Mouse (Mus musculus) kidney, postnatal 0 days (tissue): ENCODE measurements around the gene Baz2b. TPM values are rescaled to one million over a fixed set of nuclear protein-coding genes. Genes with fewer than 3 reads are reported as not detected.
"Not testable (repeated sequence)": the region's sequence is repeated elsewhere in the genome, so short reads cannot be mapped to it uniquely, and the experiment has no call there.

Source experiments
- ATAC-seq: fragments of 200-750 bp; cut with Nextera tagmentation; replicated peaks from 2 replicates; pipeline ENCODE4 v1.8.0; 2017; ENCODE audit warnings: low read depth, moderate number of reproducible peaks, moderate TSS enrichment, moderate library complexity; ENCODE audit not compliant: low FRiP score
- DNase-seq: peaks from one replicate; pipeline ENCODE4 v3.0.0-alpha.2; 2016; ENCODE audit warnings: low spot score
- H3K27ac ChIP-seq: fragments of 300-500 bp; sonication (generic); 2 replicates; pipeline ENCODE4 v1.5.1; 2014; ENCODE audit warnings: mild to moderate bottlenecking
- H3K27me3 ChIP-seq: fragments of 300-500 bp; sonication (generic); 2 replicates; pipeline ENCODE4 v1.6.1; 2014; ENCODE audit warnings: low read length, mixed read lengths; ENCODE audit not compliant: insufficient read depth
- H3K36me3 ChIP-seq: fragments of 300-500 bp; sonication (generic); 2 replicates; pipeline ENCODE4 v1.6.1; 2014; ENCODE audit warnings: low read length, mixed read lengths; ENCODE audit not compliant: insufficient read depth
- H3K4me1 ChIP-seq: fragments of 300-500 bp; sonication (generic); replicated peaks from 2 replicates; pipeline ENCODE4 v1.6.1; 2014; ENCODE audit warnings: antibody characterized with exemption, low read length, mixed read lengths; ENCODE audit not compliant: insufficient read depth
- H3K4me2 ChIP-seq: fragments of 300-500 bp; sonication (generic); 2 replicates; pipeline ENCODE4 v1.6.1; 2014; ENCODE audit warnings: mild to moderate bottlenecking, low read length, moderate library complexity, mixed read lengths
- H3K4me3 ChIP-seq: fragments of 300-500 bp; sonication (generic); replicated peaks from 2 replicates; pipeline ENCODE4 v1.5.1; 2014; ENCODE audit warnings: low read depth, low read length
- H3K9ac ChIP-seq: fragments of 300-500 bp; sonication (generic); 2 replicates; pipeline ENCODE4 v1.6.1; 2014; ENCODE audit warnings: low read depth, low read length
- H3K9me3 ChIP-seq: fragments of 300-500 bp; sonication (generic); replicated peaks from 2 replicates; pipeline ENCODE4 v1.6.1; 2016; ENCODE audit warnings: low read length, inconsistent platforms, mixed read lengths
- CTCF ChIP-seq: IDR thresholded peaks from 2 replicates; pipeline ENCODE4 v1.5.1; 2016; ENCODE audit warnings: antibody characterized with exemption, low read depth, mild to moderate bottlenecking, moderate library complexity
- WGBS: fragments of 180-500 bp; shearing (Covaris S2); extraction: QIAGEN DNeasy Blood & Tissue Kit; methylation state at CpG from one replicate; pipeline ENCODE4 v1.1.7; 2014; 5-methylcytosine and 5-hydroxymethylcytosine counted together
- polyA plus RNA-seq: library from polyadenylated mRNA; unstranded; fragments of >200 nt; fragmentation: Nextera tagmentation; extraction: Ambion mirVana; gene quantifications from 2 replicates; pipeline ENCODE4 v1.2.1, GENCODE M21; 2015

The Baz2b gene
- polyA plus RNA-seq, 1 experiment from 2014 or later = 51.7 TPM

DNA sequence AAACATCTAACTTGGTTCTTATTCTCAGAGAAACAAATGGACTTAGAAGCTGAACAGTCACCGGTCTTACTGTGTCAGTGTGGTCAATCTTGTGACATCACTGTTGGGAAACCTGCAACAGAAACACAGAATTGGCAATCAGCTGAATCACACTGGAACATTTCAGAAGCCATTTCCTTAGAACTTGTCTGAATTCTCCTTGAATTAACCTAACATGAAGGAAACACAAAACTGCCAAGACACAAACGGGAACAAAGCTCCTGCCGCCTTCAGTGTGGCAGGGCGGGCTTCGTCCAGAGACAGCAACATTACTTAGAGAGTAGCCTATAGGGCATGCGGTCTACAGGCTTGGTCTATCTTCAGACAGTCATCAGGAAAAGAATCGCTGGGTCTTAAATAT lies 132.8 kb downstream of the Baz2b start:
- no peak for ATAC-seq
- 0 out of 2 replicates have a peak, but pooled peaks cover 3% of the 10 kb centered on the region for H3K36me3 ChIP-seq
- 67% methylated on average over 7 of the region's 7 CpGs for WGBS
- H3K4me3 ChIP-seq = no peak overlapping the region
- H3K4me2 ChIP-seq = no peak overlapping the region
- no peak for DNase-seq
- no peak overlapping the region for H3K9ac ChIP-seq
- H3K4me1 ChIP-seq = no peaks in the 10 kb centered on the region
- no peak overlapping the region for H3K27ac ChIP-seq
- TF ChIP-seq CTCF = no peak
- no peaks in the 10 kb centered on the region for H3K9me3 ChIP-seq
- no peaks in the 10 kb centered on the region for H3K27me3 ChIP-seq

DNA sequence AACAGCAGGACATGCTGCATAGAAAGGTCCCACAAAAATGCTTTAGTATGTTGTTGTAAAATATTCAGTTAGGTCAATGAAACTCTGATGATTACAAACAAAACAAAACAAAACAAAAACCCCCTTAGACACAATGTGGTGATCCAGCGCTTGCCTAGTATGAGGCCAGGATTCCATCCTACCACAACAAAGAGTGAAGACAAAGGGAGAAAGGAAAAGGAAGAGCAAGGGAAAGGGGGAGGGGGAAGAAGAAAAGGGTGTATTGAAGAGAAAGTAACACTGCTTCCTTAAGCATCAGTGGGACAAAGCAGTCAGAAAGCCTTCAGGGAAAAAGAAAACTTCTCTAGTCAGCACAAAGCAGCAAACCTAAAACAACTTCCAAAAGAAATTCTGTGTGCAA lies 133.6 kb downstream of the Baz2b start:
- WGBS = 71% methylated on average over 1 of the region's 1 CpGs
- TF ChIP-seq CTCF = no peak
- no peak for ATAC-seq
- no peak overlapping the region for H3K27ac ChIP-seq
- no peaks in the 10 kb centered on the region for H3K27me3 ChIP-seq
- 0 out of 2 replicates have a peak, but pooled peaks cover 3% of the 10 kb centered on the region for H3K36me3 ChIP-seq
- H3K4me3 ChIP-seq = no peak overlapping the region
- H3K9ac ChIP-seq = no peak overlapping the region
- no peak overlapping the region for H3K4me2 ChIP-seq
- H3K4me1 ChIP-seq = no peaks in the 10 kb centered on the region
- no peak for DNase-seq
- no peaks in the 10 kb centered on the region for H3K9me3 ChIP-seq

DNA sequence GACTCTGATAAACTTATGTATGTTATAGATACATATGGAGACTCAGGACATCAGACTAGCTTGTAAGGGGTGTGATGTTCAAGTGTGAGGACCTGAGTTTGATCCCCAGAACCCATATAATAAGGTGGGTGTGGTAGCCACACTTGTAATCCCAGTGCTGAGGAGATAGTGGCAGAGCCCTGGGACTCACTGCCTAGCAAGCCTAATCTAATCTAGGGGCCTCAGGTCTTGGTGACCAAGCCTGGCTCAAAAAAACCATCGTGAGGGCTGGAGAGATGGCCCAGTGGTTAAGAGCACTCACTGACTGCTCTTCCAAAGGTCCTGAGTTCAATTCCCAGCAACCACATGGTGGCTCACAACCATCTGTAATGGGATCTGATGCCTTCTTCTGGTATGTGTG lies 135.8 kb downstream of the Baz2b start:
- 88% methylated on average over 1 of the region's 1 CpGs for WGBS
- not testable (repeated sequence) for H3K4me1 ChIP-seq, H3K9me3 ChIP-seq, ATAC-seq, H3K4me2 ChIP-seq, H3K9ac ChIP-seq, H3K27ac ChIP-seq, H3K27me3 ChIP-seq, H3K36me3 ChIP-seq, H3K4me3 ChIP-seq, DNase-seq

DNA sequence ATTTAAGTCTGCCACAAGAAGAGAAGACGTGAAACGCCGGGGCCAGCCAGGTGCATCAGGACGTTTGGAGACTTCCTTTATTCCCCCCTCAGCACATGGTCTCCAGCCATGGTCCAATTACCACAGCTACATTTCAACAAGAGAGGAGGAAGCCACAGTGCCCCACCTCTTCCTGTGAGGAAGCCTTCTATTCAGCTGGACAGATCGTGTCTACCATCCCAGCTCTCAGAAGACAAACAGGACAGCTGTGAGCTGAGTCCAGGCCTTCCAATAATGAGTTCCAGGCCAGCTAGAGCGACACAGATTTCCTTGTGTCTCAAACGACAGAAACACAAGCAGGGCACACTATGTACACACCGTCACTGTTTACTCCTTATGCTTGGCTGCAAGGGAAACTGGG lies 137.8 kb downstream of the Baz2b start:
- no peak overlapping the region for H3K27ac ChIP-seq
- DNase-seq (peak; percentile 54), ATAC-seq (no peak)
- H3K9ac ChIP-seq = no peak overlapping the region
- H3K4me2 ChIP-seq = no peak overlapping the region
- H3K27me3 ChIP-seq = no peaks in the 10 kb centered on the region
- H3K4me3 ChIP-seq = no peak overlapping the region
- H3K36me3 ChIP-seq = 0 out of 2 replicates have a peak, but pooled peaks cover 3% of the 10 kb centered on the region
- H3K4me1 ChIP-seq = no peaks in the 10 kb centered on the region
- WGBS = 38% methylated on average over 8 of the region's 8 CpGs
- H3K9me3 ChIP-seq = no peaks in the 10 kb centered on the region
- no peak for TF ChIP-seq CTCF

DNA sequence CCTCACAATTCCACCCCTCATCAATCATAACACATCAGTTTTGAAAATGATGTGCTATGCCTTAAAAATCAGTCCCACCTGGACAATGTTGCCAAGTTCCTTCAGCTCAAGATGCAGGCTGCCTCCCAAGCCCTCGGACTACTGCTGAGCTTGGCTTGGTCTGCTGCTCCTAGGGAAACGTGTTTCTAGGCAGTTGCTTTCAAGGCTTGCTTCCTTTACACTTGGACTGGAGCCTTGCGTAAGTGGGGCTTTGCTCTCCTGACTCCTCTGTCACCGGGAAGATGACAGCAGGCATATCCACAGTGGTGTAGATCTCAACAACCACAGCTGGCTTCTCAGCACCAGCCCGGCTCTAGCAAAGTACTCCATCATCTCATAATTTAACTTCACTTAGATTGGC lies 138.7 kb downstream of the Baz2b start:
- no peak overlapping the region for H3K9ac ChIP-seq
- H3K4me2 ChIP-seq = no peak overlapping the region
- WGBS = 74% methylated on average over 5 of the region's 5 CpGs
- no peak overlapping the region for H3K27ac ChIP-seq
- no peaks in the 10 kb centered on the region for H3K4me1 ChIP-seq
- H3K4me3 ChIP-seq = no peak overlapping the region
- TF ChIP-seq CTCF = no peak
- 0 out of 2 replicates have a peak, but pooled peaks cover 3% of the 10 kb centered on the region for H3K36me3 ChIP-seq
- H3K27me3 ChIP-seq = no peaks in the 10 kb centered on the region
- H3K9me3 ChIP-seq = no peaks in the 10 kb centered on the region
- ATAC-seq (no peak), DNase-seq (no peak)

DNA sequence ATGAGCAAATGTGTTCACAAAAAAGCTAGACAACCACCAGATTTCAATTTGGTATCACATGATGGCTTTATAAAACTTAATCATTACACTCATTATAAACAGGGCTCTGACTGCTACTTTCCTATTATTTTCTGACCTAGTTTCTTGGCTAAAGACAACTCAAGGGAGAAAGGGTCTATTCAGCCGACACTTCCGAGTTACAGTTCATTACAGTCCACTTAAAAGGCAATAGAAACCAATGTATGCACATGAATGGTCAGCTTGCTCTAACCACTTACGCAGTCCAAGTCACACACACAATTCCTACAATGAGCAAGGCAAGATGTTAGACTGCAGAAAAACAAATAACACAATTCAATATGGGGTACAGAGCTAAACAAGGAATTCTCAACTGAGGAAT lies 141.2 kb downstream of the Baz2b start:
- DNase-seq = no peak
- 0 out of 2 replicates have a peak, but pooled peaks cover 7% of the 10 kb centered on the region for H3K36me3 ChIP-seq
- H3K4me2 ChIP-seq = no peak overlapping the region
- no peak for TF ChIP-seq CTCF
- no peaks in the 10 kb centered on the region for H3K9me3 ChIP-seq
- no peak overlapping the region for H3K4me3 ChIP-seq
- H3K27me3 ChIP-seq = no peaks in the 10 kb centered on the region
- 80% methylated on average over 3 of the region's 3 CpGs for WGBS
- H3K9ac ChIP-seq = no peak overlapping the region
- H3K27ac ChIP-seq = no peak overlapping the region
- no peaks in the 10 kb centered on the region for H3K4me1 ChIP-seq
- ATAC-seq = no peak

DNA sequence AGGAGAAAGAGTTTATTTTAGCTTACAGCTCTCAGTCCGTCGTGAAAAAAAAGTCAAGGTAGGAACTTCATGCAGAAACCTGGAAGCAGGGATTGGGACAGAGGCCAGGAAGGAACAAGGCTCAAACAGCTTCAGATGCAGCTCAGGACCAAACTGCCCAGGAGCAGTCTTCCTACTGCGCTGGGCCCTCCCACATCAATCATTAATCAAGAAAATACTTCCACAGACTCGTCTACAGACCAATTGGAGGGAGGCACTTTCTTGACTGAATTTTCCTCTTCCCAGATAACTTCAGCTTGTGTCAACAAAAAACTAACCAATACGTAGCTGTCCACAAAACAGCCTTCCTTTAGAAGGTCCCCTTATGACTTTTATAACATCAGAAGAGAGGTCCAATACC lies 144.2 kb downstream of the Baz2b start:
- Histone ChIP-seq H3K9me3 (no peaks in the 10 kb centered on the region), H3K4me3 (no peak overlapping the region), H3K4me2 (no peak overlapping the region), H3K9ac (no peak overlapping the region), H3K36me3 (0 out of 2 replicates have a peak, but pooled peaks cover 7% of the 10 kb centered on the region), H3K27me3 (no peaks in the 10 kb centered on the region), H3K4me1 (no peaks in the 10 kb centered on the region), H3K27ac (no peak overlapping the region)
- TF ChIP-seq CTCF = no peak
- 80% methylated on average over 5 of the region's 5 CpGs for WGBS
- no peak for ATAC-seq
- DNase-seq = no peak
